Mouse (Mus musculus): ENCODE data around the gene Gm14327.
"Not testable (repeated sequence)": the region's sequence is repeated elsewhere in the genome, so short reads cannot be mapped to it uniquely, and the experiment has no call there.

Gm14327 gene

GRCm38 (mm10) chr2:177897046-177897578 is at the start of gene Gm14327:
Gene Gm14327 (plus strand): TSS chr2:177897096.
- not testable (repeated sequence) for DNase-seq (ENCODE audit: low spot score in 2 of 2)

GRCm38 (mm10) chr2:177862254-177862653 is 34.6 kb upstream of the Gm14327 start:
- DNase-seq (ENCODE audit: low spot score in 2 of 2): not testable (repeated sequence)

GRCm38 (mm10) chr2:177887743-177888142 is 9.2 kb upstream of the Gm14327 start:
- DNase-seq (ENCODE audit: low spot score in 2 of 2): not testable (repeated sequence)

GRCm38 (mm10) chr2:177898171-177898570 is 1.3 kb downstream of the Gm14327 start:
- DNase-seq (ENCODE audit: low spot score in 2 of 2): not testable (repeated sequence)

- DNase-seq (ENCODE audit: low spot score in 2 of 2): not testable (repeated sequence)
Measured at GRCm38 (mm10) chr2:177903276-177903675, 6.4 kb downstream of the Gm14327 start.

- not testable (repeated sequence) for DNase-seq (ENCODE audit: low spot score in 2 of 2)
Measured at GRCm38 (mm10) chr2:177925563-177926103, 28.7 kb downstream of the Gm14327 start, which contains the start of gene Zfp972. Gene Zfp972 (minus strand): TSS chr2:177925613.
